Mouse (Mus musculus) thymus, adult 2 months (tissue): ENCODE data around the gene Taf8.

Experiments used
- CTCF ChIP-seq: fragments of 200-500 bp; IDR thresholded peaks from 2 replicates; pipeline ENCODE4 v1.5.1; 2012; ENCODE audit warnings: mild to moderate bottlenecking, control low read depth, low read length, moderate library complexity, borderline replicate concordance; ENCODE audit not compliant: control insufficient read depth, poor library complexity, insufficient read depth; ENCODE audit errors: extremely low read depth
- POLR2A ChIP-seq: fragments of 200-500 bp; IDR thresholded peaks from 2 replicates; pipeline ENCODE4 v1.6.1; 2012; ENCODE audit warnings: mild to moderate bottlenecking, low read length, control low read depth, moderate library complexity; ENCODE audit not compliant: control insufficient read depth, poor library complexity, insufficient read depth; ENCODE audit errors: extremely low read depth

DNA sequence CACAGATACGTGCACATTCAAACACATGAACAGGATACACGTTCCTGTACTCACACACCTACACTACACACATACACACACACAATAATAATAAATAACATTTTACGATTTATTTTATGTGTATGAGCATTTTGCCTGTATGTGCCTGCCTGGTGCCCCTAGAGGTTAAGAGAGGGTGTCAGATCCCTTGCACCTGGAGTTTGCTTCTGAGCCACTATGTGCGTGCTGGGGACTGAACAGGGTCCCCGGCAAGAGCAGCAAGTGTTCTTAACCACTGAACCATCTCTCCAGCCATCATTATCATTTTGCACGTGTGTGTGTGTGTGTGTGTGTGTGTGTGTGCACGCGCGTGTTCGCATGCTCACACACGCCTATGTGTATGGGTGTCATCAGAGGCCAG, 27.5 kb upstream of the Taf8 start:
- TF ChIP-seq CTCF = peak; percentile 33; the same call in 1 of the 2 replicates
- TF ChIP-seq POLR2A = no peak
